Mouse (Mus musculus) heart, embryonic 14.5 days (tissue): ENCODE data around the gene Ap3b2. TPM values are rescaled to one million over a fixed set of nuclear protein-coding genes. Genes with fewer than 3 reads are reported as not detected.

Experiments used
- ATAC-seq: fragments of 200-750 bp; cut with Nextera tagmentation; 2 replicates; pipeline ENCODE4 v1.8.0; 2017; ENCODE audit warnings: low read depth, moderate TSS enrichment; ENCODE audit not compliant: insufficient number of reproducible peaks, insufficient read depth, low FRiP score
- H3K27ac ChIP-seq, 2 experiments: fragments of 200-500 bp in 1 of 2; fragments of 300-500 bp in 1 of 2; sonication (generic) in 1 of 2; replicated peaks in 1 of 2; 2 replicates each; pipeline ENCODE4 v1.5.1; 2012 to 2014; ENCODE audit warnings: low read depth in 2 of 2, low read length in 2 of 2, control low read depth in 1 of 2, mild to moderate bottlenecking in 1 of 2, mixed read lengths in 1 of 2; ENCODE audit not compliant: control insufficient read depth in 1 of 2, insufficient read depth in 1 of 2
- H3K27me3 ChIP-seq: fragments of 300-500 bp; sonication (generic); 2 replicates; pipeline ENCODE4 v1.6.1; 2014; ENCODE audit warnings: mild to moderate bottlenecking, low read length, control low read depth; ENCODE audit not compliant: control insufficient read depth, insufficient read depth
- H3K36me3 ChIP-seq: fragments of 300-500 bp; sonication (generic); 2 replicates; pipeline ENCODE4 v1.6.1; 2014; ENCODE audit warnings: mild to moderate bottlenecking, control low read depth, low read length, mixed read lengths; ENCODE audit not compliant: control insufficient read depth, insufficient read depth
- H3K4me1 ChIP-seq, 2 experiments: fragments of 200-500 bp in 1 of 2; fragments of 300-500 bp in 1 of 2; sonication (generic) in 1 of 2; 2 replicates each; pipeline ENCODE4 v1.6.1; 2012 to 2014; ENCODE audit warnings: low read length in 2 of 2, control low read depth in 1 of 2, mixed read lengths in 1 of 2; ENCODE audit not compliant: control insufficient read depth in 2 of 2, insufficient read depth in 2 of 2
- H3K4me2 ChIP-seq: fragments of 300-500 bp; sonication (generic); 2 replicates; pipeline ENCODE4 v1.6.1; 2014; ENCODE audit warnings: mild to moderate bottlenecking, low read length
- H3K4me3 ChIP-seq, 2 experiments: fragments of 200-500 bp in 1 of 2; fragments of 300-500 bp in 1 of 2; sonication (generic) in 1 of 2; 2 replicates each; pipeline ENCODE4 v1.5.1; 2012 to 2014; ENCODE audit warnings: low read length in 2 of 2, mild to moderate bottlenecking in 2 of 2, control low read depth in 1 of 2, low read depth in 1 of 2, moderate library complexity in 1 of 2; ENCODE audit not compliant: control insufficient read depth in 1 of 2, insufficient read depth in 1 of 2
- H3K9ac ChIP-seq: fragments of 300-500 bp; sonication (generic); 2 replicates; pipeline ENCODE4 v1.6.1; 2014; ENCODE audit warnings: mild to moderate bottlenecking, low read length
- H3K9me3 ChIP-seq: fragments of 300-500 bp; sonication (generic); 2 replicates; pipeline ENCODE4 v1.6.1; 2016; ENCODE audit warnings: low read length, control low read depth; ENCODE audit not compliant: control insufficient read depth
- WGBS: fragments of 180-500 bp; shearing (Covaris S2); extraction: QIAGEN DNeasy Blood & Tissue Kit; methylation state at CpG from one replicate; pipeline ENCODE4 v1.1.7; 2014; 5-methylcytosine and 5-hydroxymethylcytosine counted together
- polyA plus RNA-seq: library from polyadenylated mRNA; unstranded; fragments of >200 nt; fragmentation: Nextera tagmentation; extraction: Ambion mirVana; gene quantifications from 2 replicates; pipeline ENCODE4 v1.2.1, GENCODE M21; 2014

Gene Ap3b2
- polyA plus RNA-seq, 1 experiment from 2014 or later, result 3.5 TPM

- peaks cover 26% of the 10 kb centered on the region for H3K27me3 ChIP-seq
- ATAC-seq, result no peak
- H3K9ac ChIP-seq, result no peak overlapping the region
- no peak overlapping the region for H3K27ac ChIP-seq
- no peak overlapping the region for H3K4me3 ChIP-seq
- 78% methylated on average over 3 of the region's 3 CpGs for WGBS
- no peak overlapping the region for H3K4me2 ChIP-seq
- no peaks in the 10 kb centered on the region for H3K4me1 ChIP-seq
- H3K36me3 ChIP-seq, result no peaks in the 10 kb centered on the region
- no peaks in the 10 kb centered on the region for H3K9me3 ChIP-seq
Measured at GRCm38 (mm10) chr7:81475221-81475620, 18.5 kb downstream of the Ap3b2 start.

- H3K27ac ChIP-seq, result no peak overlapping the region
- H3K4me1 ChIP-seq, result no peaks in the 10 kb centered on the region
- no peak overlapping the region for H3K9ac ChIP-seq
- 59% methylated on average over 9 of the region's 9 CpGs for WGBS
- H3K9me3 ChIP-seq, result no peaks in the 10 kb centered on the region
- no peaks in the 10 kb centered on the region for H3K36me3 ChIP-seq
- 0 out of 2 replicates have a peak, but pooled peaks cover 10% of the 10 kb centered on the region for H3K27me3 ChIP-seq
- no peak overlapping the region for H3K4me3 ChIP-seq
- ATAC-seq, result no peak
- H3K4me2 ChIP-seq, result no peak overlapping the region
Measured at GRCm38 (mm10) chr7:81464906-81465450, 28.7 kb downstream of the Ap3b2 start.

GRCm38 (mm10) chr7:81464116-81464515 is 29.6 kb downstream of the Ap3b2 start:
- WGBS, result 2% methylated on average over 4 of the region's 4 CpGs
- no peak for ATAC-seq
- 0 out of 2 replicates have a peak, but pooled peaks cover 10% of the 10 kb centered on the region for H3K27me3 ChIP-seq
- no peaks in the 10 kb centered on the region for H3K4me1 ChIP-seq
- no peak overlapping the region for H3K4me2 ChIP-seq
- no peaks in the 10 kb centered on the region for H3K9me3 ChIP-seq
- H3K27ac ChIP-seq, result no peak overlapping the region
- no peak overlapping the region for H3K9ac ChIP-seq
- no peaks in the 10 kb centered on the region for H3K36me3 ChIP-seq
- no peak overlapping the region for H3K4me3 ChIP-seq

DNA sequence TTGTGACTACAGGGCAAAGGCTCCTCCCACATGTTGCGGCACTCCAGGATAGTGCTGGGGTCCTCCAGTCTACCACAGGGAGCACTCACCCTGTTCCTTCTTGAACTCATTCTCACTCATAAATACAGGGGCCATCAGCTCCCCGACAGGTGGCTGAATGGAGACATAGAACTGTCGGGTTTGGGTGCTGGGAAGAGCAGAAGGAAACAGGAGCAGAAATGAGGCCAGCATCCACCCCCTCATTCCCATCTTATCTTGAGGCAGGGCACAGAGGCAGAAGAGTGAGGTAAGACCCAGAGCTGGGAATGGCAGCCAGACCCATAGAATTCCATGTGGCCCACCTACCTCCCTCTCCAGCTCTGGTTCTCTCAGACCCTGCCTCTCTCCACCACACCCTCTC is 30.9 kb downstream of the Ap3b2 start:
- H3K27ac ChIP-seq, result no peak overlapping the region
- no peaks in the 10 kb centered on the region for H3K36me3 ChIP-seq
- WGBS, result 71% methylated on average over 3 of the region's 3 CpGs
- H3K9ac ChIP-seq, result no peak overlapping the region
- ATAC-seq, result no peak
- H3K27me3 ChIP-seq, result peaks cover 18% of the 10 kb centered on the region
- H3K4me1 ChIP-seq, result no peaks in the 10 kb centered on the region
- H3K9me3 ChIP-seq, result no peaks in the 10 kb centered on the region
- no peak overlapping the region for H3K4me2 ChIP-seq
- no peak overlapping the region for H3K4me3 ChIP-seq

- H3K9ac ChIP-seq, result peak within 1 kb of the TSS; percentile 59
- H3K9me3 ChIP-seq, result no peaks in the 10 kb centered on the region
- no peaks in the 10 kb centered on the region for H3K36me3 ChIP-seq
- H3K4me3 ChIP-seq, result peak within 1 kb of the TSS; percentile 46 to 56
- no peak within 1 kb of the TSS for H3K27ac ChIP-seq
- peak within 1 kb of the TSS; percentile 91 for H3K4me2 ChIP-seq
- H3K27me3 ChIP-seq, result peaks cover 73% of the 10 kb centered on the region
- no peak for ATAC-seq
- WGBS, result under 1% methylated on average over 28 of the region's 28 CpGs
- peaks cover 2 to 24% of the 10 kb centered on the region in 2 experiments; a peak in 3 of 4 replicates for H3K4me1 ChIP-seq
Measured at GRCm38 (mm10) chr7:81455155-81455651, 38.5 kb downstream of the Ap3b2 start, which contains the start of gene Cpeb1. Gene Cpeb1, minus strand, starts transcription at chr7:81455465.

GRCm38 (mm10) chr7:81454331-81455039 is 39.2 kb downstream of the Ap3b2 start:
- ATAC-seq, result no peak
- no peaks in the 10 kb centered on the region for H3K36me3 ChIP-seq
- H3K9ac ChIP-seq, result peak overlapping the region; percentile 59
- H3K4me1 ChIP-seq, result peaks cover 2 to 24% of the 10 kb centered on the region in 2 experiments; a peak in 3 of 4 replicates
- 2% methylated on average over 48 of the region's 87 CpGs for WGBS
- H3K27ac ChIP-seq, result no peak overlapping the region
- peaks cover 77% of the 10 kb centered on the region for H3K27me3 ChIP-seq
- no peaks in the 10 kb centered on the region for H3K9me3 ChIP-seq
- H3K4me2 ChIP-seq, result peak overlapping the region; percentile 91
- peak overlapping the region; percentile 46 to 56 for H3K4me3 ChIP-seq

- no peak overlapping the region for H3K27ac ChIP-seq
- peak overlapping the region; percentile 91 for H3K4me2 ChIP-seq
- peaks cover 84% of the 10 kb centered on the region for H3K27me3 ChIP-seq
- peaks cover 2 to 24% of the 10 kb centered on the region in 2 experiments; a peak in 3 of 4 replicates for H3K4me1 ChIP-seq
- 6% methylated on average over 70 of the region's 84 CpGs for WGBS
- H3K9ac ChIP-seq, result peak overlapping the region; percentile 59
- H3K9me3 ChIP-seq, result no peaks in the 10 kb centered on the region
- H3K4me3 ChIP-seq, result peak overlapping the region; percentile 46 to 56
- no peak; the same call in 1 of the 2 replicates for ATAC-seq
- no peaks in the 10 kb centered on the region for H3K36me3 ChIP-seq
Measured at GRCm38 (mm10) chr7:81453443-81454274, 40.1 kb downstream of the Ap3b2 start.
